Mouse (Mus musculus) right cerebral cortex, postnatal 10 days (tissue): ENCODE measurements around the gene Slc22a17.
"Not testable (repeated sequence)": the region's sequence is repeated elsewhere in the genome, so short reads cannot be mapped to it uniquely, and the experiment has no call there.

ENCODE experiments used
- DNase-seq, 2 experiments: peaks; one replicate each; pipeline ENCODE4 v3.0.0; 2021; ENCODE audit warnings: low spot score in 2 of 2

Gene Slc22a17

GRCm38 (mm10) chr14:54912886-54913285 lies at the start of gene Slc22a17:
Gene Slc22a17 (minus strand): TSS chr14:54913132.
- DNase-seq, result peak; percentile 91 to 93

DNA sequence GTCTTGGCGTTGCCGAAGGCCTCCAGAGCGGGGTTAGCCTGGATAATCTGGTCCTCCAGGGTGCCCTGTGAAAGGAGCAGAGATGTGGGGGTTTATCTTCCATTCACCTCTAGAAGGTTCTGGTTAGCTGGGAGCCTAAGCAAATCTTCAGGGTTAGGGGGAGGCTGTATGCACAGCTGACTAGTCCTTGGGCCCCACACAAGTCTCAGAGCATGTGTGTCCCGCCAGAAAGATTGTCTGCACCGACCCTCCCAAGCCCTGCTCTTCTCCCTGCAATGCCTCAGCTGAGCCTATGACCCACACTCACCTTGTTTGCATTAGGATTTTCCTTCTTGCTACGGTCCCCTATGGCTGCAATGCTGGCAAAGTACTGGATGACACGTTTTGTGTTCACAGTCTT lies 49.8 kb upstream of the Slc22a17 start:
- no peak for DNase-seq

DNA sequence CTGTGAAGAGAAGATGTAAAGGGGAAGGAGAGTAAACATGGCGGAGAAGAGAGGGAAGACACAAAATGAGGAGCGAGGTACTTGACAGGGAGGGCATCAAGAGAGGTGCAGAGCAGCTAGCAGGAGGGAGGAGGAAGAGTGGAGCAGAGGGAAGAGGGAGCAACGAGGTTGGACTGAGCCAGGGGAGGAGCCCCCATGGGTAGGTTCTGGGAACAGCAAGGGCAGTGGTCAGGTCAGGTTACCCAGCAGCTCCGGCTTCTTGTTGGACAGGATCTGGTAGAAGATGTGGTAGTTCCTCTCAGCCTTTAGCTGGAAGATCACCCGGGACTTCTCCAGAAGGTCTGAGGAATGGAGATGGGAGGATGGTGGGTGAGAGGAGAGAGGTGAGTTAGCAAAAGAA lies 48.6 kb upstream of the Slc22a17 start:
- no peak for DNase-seq

- DNase-seq, result peak; percentile 54 to 56
These were observed 47.8 kb upstream of the Slc22a17 start for GRCm38 (mm10) chr14:54960769-54961168.

- not testable (repeated sequence) for DNase-seq
These were observed 47.1 kb upstream of the Slc22a17 start for GRCm38 (mm10) chr14:54959853-54960613.

DNA sequence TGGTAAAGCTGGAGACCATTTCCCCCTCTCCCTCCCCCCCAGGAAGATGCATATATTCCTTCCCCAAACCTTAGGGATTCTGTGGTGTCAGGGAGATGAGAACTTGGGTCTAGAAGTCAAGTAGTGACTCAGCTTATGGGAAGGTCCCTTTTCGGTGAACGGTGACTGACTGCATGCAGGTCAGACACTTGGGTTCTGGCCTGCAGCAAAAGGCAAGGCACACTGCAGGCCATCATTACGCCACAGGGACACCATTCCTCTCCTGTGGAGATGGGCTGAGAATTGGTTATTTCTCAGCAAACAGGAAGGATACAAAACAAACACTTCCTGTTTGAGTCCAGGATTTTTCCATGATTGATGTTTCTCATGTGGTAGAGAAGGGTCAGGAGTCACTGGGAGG lies 46.3 kb upstream of the Slc22a17 start:
- no peak for DNase-seq

GRCm38 (mm10) chr14:54958503-54958902 lies 45.6 kb upstream of the Slc22a17 start:
- DNase-seq, result no peak

- DNase-seq, result no peak
These were observed 43.6 kb upstream of the Slc22a17 start for GRCm38 (mm10) chr14:54956533-54956932.

GRCm38 (mm10) chr14:54955481-54955880 lies 42.5 kb upstream of the Slc22a17 start:
- DNase-seq, result no peak

GRCm38 (mm10) chr14:54954474-54954873 lies 41.5 kb upstream of the Slc22a17 start:
- no peak for DNase-seq

GRCm38 (mm10) chr14:54953664-54954206 lies 40.8 kb upstream of the Slc22a17 start:
- no peak for DNase-seq

- DNase-seq, result no peak
These were observed 38.7 kb upstream of the Slc22a17 start for GRCm38 (mm10) chr14:54951587-54951986.

DNA sequence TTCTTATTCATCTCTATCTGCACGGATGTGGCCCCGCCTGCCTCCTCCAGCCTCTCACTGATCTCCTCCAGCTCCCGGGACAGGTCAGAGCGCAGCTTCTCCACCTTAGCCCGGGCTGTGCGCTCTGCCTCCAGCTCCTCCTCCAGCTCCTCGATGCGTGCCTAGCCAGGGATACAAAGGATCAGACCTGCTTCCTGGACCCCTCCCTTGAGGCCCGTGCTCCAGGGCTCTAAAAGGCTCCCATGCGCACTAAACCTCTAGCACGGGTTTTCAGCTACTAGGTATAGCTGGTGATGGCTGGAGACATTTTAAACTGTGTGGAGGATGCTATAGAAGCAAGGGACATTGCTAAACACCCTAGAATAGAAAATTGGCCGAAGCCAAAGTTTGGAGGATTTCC lies 37.6 kb upstream of the Slc22a17 start:
- no peak for DNase-seq

- DNase-seq, result no peak
These were observed 35.8 kb upstream of the Slc22a17 start for GRCm38 (mm10) chr14:54948781-54949180.

- not testable (repeated sequence) for DNase-seq
These were observed 34.1 kb upstream of the Slc22a17 start for GRCm38 (mm10) chr14:54947008-54947407.

GRCm38 (mm10) chr14:54945975-54946704 lies 33.2 kb upstream of the Slc22a17 start:
- no peak for DNase-seq

GRCm38 (mm10) chr14:54944939-54945338 lies 32.0 kb upstream of the Slc22a17 start:
- DNase-seq, result no peak

- DNase-seq, result no peak
These were observed 31.0 kb upstream of the Slc22a17 start for GRCm38 (mm10) chr14:54943971-54944370.

DNA sequence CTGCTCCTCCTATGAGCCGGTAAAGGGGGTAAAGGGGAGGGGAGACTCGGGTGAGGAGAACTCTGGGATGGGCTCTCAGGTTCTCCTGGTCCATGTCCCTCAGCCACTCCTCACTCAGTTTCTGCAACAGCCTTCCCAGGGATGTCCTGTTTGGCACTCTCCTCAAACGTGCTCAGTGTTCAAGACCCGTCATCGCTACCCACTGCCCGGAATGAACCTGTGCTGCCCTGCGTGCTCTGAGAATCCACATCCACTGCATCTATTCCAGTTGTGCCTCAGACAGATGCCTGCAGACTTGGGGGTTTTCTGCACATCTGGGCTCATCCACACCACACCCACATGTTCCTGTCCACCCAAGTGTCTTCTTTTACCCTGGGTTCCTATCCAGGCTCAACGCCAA lies 29.5 kb upstream of the Slc22a17 start:
- DNase-seq, result no peak

GRCm38 (mm10) chr14:54941024-54941978 lies 28.4 kb upstream of the Slc22a17 start:
- no peak for DNase-seq

GRCm38 (mm10) chr14:54940176-54940530 lies 27.2 kb upstream of the Slc22a17 start:
- DNase-seq, result no peak
